ENCODE assay signal across 8 mouse cellular contexts in genomic region chr16:28445800-28446333, GRCm38 (mm10).
A peak's percentile ranks its signal among the peaks of the same experiment; 100 is the strongest.
DNase-seq lines count a peak whose midpoint lies in the region; ATAC-seq and TF ChIP-seq lines count a peak whose summit lies in the region.

No protein-coding gene starts in this region.

- H3K4me3 ChIP-seq in hindbrain, embryonic 12.5 days: peak overlapping the region; percentile 78
- H3K4me3 ChIP-seq in liver, postnatal 0 days (ENCODE audit: low read depth, low read length): peak overlapping the region; percentile 45
- peak overlapping the region; percentile 62 for H3K4me3 ChIP-seq in stomach, postnatal 0 days (ENCODE audit: low read depth, low read length)

- H3K27ac ChIP-seq in hindbrain, embryonic 12.5 days: peak overlapping the region; percentile 75
- H3K27ac ChIP-seq in liver, postnatal 0 days (ENCODE audit: low read depth): no peak overlapping the region
- no peak overlapping the region for H3K27ac ChIP-seq in stomach, postnatal 0 days (replicated peaks)

- H3K4me1 ChIP-seq in hindbrain, embryonic 12.5 days: peaks cover 13% of the 10 kb centered on the region; the same call in 1 of the 2 replicates
- H3K4me1 ChIP-seq in liver, postnatal 0 days (ENCODE audit: insufficient read depth): no peaks in the 10 kb centered on the region; the same call in 1 of the 2 replicates
- no peaks in the 10 kb centered on the region for H3K4me1 ChIP-seq in stomach, postnatal 0 days (replicated peaks; ENCODE audit: control insufficient read depth, insufficient read depth)

- H3K9ac ChIP-seq in hindbrain, embryonic 12.5 days: peak overlapping the region; percentile 80
- no peak overlapping the region for H3K9ac ChIP-seq in liver, postnatal 0 days (replicated peaks)
- peak overlapping the region; percentile 48 for H3K9ac ChIP-seq in stomach, postnatal 0 days (ENCODE audit: low read length)

- peak overlapping the region; percentile 96 for H3K4me2 ChIP-seq in hindbrain, embryonic 12.5 days (replicated peaks)
- H3K4me2 ChIP-seq in liver, postnatal 0 days (ENCODE audit: low read depth, low read length): peak overlapping the region; percentile 71
- peak overlapping the region; percentile 98 for H3K4me2 ChIP-seq in stomach, postnatal 0 days (replicated peaks; ENCODE audit: low read depth)

- no peak for TF ChIP-seq EP300 in liver, postnatal 0 days (IDR thresholded peaks at IDR 0.05; ENCODE audit: low read depth)
- TF ChIP-seq EP300 in stomach, postnatal 0 days (optimal IDR thresholded peaks at IDR 0.05): no peak

- no peaks in the 10 kb centered on the region for H3K36me3 ChIP-seq in hindbrain, embryonic 12.5 days
- H3K36me3 ChIP-seq in liver, postnatal 0 days (replicated peaks; ENCODE audit: insufficient read depth, low read length): no peaks in the 10 kb centered on the region
- no peaks in the 10 kb centered on the region for H3K36me3 ChIP-seq in stomach, postnatal 0 days (ENCODE audit: control insufficient read depth, insufficient read depth, low read length)

- H3K9me3 ChIP-seq in hindbrain, embryonic 12.5 days (replicated peaks): no peaks in the 10 kb centered on the region
- H3K9me3 ChIP-seq in liver, postnatal 0 days (ENCODE audit: low read length): no peaks in the 10 kb centered on the region
- H3K9me3 ChIP-seq in stomach, postnatal 0 days (ENCODE audit: control insufficient read depth, low read length): no peaks in the 10 kb centered on the region

- H3K27me3 ChIP-seq in hindbrain, embryonic 12.5 days: peaks cover 24% of the 10 kb centered on the region
- peaks cover 42% of the 10 kb centered on the region for H3K27me3 ChIP-seq in liver, postnatal 0 days (ENCODE audit: insufficient read depth, low read length)
- H3K27me3 ChIP-seq in stomach, postnatal 0 days (ENCODE audit: control insufficient read depth, insufficient read depth, low read length): no peaks in the 10 kb centered on the region

- under 1% methylated on average over 41 of the region's 42 CpGs for WGBS in hindbrain, embryonic 12.5 days
- under 1% methylated on average over 42 of the region's 42 CpGs for WGBS in liver, postnatal 0 days (ENCODE audit: insufficient replicate concordance)
- WGBS in stomach, postnatal 0 days: under 1% methylated on average over 37 of the region's 42 CpGs

- peak; percentile 71 for ATAC-seq in hindbrain, embryonic 12.5 days (ENCODE audit: low FRiP score)
- ATAC-seq in liver, postnatal 0 days: no peak
- peak; percentile 22; the same call in 1 of the 2 replicates for ATAC-seq in stomach, postnatal 0 days (ENCODE audit: low FRiP score, low TSS enrichment)

- TF ChIP-seq CTCF in liver, postnatal 0 days (IDR thresholded peaks at IDR 0.05; ENCODE audit: low read depth): no peak
- no peak for TF ChIP-seq CTCF in stomach, postnatal 0 days (IDR thresholded peaks at IDR 0.05; ENCODE audit: low read depth)

- peak; percentile 31 for DNase-seq in adrenal gland, adult 2 months
- DNase-seq in adrenal gland, postnatal 10 days: no peak
- peak; percentile 65 for DNase-seq in retina, postnatal 1 day
- DNase-seq in retina, embryonic 14.5 days (ENCODE audit: low spot score): no peak
- no peak for DNase-seq in liver, postnatal 0 days
- DNase-seq in stomach, postnatal 0 days (ENCODE audit: low spot score): peak; percentile 22
- DNase-seq in thymus, postnatal 0 days (ENCODE audit: low spot score): no peak

Comparison
In these comparisons a context has a peak if more than half of its experiments do, and no peak if none do; other contexts are left out.
1. DNase-seq: peak in adrenal gland, adult 2 months (single experiment), retina, postnatal 1 day (single experiment) and stomach, postnatal 0 days (single experiment); none in adrenal gland, postnatal 10 days (single experiment), retina, embryonic 14.5 days (single experiment), liver, postnatal 0 days (single experiment) and thymus, postnatal 0 days (single experiment).
2. Peak in every context shown above with its lines, with median percentiles within 50 percentile points of each other: H3K4me2 ChIP-seq and H3K4me3 ChIP-seq.